Mouse (Mus musculus): ENCODE data around the gene Ret.

Ret gene

DNA sequence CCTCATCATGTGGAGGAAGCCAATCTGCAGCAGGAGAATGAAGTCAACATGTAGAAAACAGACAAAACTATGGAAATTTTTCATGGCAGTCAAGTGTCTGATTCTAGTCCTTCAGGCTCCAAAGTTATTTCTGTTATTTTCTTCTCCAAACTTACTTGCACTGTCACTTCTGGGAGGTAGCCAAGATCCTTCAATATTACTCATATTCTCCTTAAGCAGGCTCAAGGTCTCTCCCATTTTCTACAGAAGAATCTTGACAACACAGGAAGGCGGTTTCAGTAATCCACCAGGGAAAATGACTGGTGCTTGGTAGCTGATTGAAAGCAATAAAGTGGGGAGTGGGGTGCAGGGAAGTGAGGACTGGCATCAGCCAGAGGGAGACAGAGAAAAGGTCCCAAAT is 74.8 kb downstream of the Ret start:
- no peak for DNase-seq (ENCODE audit: low read depth in 1 of 2, low spot score in 2 of 2)

DNA sequence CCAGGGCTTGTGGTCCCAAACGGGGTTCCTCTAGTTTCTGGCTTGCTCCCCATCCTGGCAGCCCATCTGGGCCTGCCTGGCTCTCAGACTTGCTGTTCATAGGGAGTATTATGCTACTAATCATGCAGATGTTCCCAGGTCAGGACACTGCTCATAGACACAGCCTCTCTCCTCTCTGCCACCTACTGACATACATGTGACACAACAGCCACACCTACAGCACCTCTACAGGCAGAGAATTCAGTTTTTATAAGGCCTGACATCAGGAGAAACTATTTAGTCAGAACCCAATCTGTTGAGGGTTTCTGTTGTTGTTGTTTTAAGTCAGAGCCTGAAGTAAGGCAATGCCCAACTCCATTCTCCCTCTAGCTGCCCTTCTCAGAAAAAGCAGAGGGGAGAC is 85.7 kb downstream of the Ret start:
- no peak for DNase-seq (ENCODE audit: low read depth in 1 of 2, low spot score in 2 of 2)
